24 mouse cellular contexts compared by ENCODE assay signal in genomic region chr14:19969566-19969965, GRCm38 (mm10). TPM values are rescaled to one million over a fixed set of nuclear protein-coding genes. Genes with fewer than 3 reads are reported as not detected.
DNase-seq lines count a peak whose midpoint lies in the region; ATAC-seq and TF ChIP-seq lines count a peak whose summit lies in the region.
"Had no signal": no experiment of that assay in that cellular context is flagged by ENCODE, and none has a peak within 500 bp of the region (broad histone marks: within the 10 kb centered on the region; RNA-seq: fewer than 3 reads in every experiment).

No protein-coding gene starts in this region.

- ATAC-seq in forebrain, embryonic 14.5 days: no peak
- no peak for ATAC-seq in forebrain, embryonic 12.5 days (ENCODE audit: low FRiP score)
- ATAC-seq in liver, postnatal 0 days: no peak
- no peak for ATAC-seq in liver, embryonic 11.5 days (replicated peaks; ENCODE audit: low FRiP score)
- no peak for ATAC-seq in kidney, embryonic 15.5 days (replicated peaks; ENCODE audit: low FRiP score)
- ATAC-seq: forebrain, embryonic 13.5 days; lung, postnatal 0 days had no signal

- TF ChIP-seq CTCF in liver, postnatal 0 days (IDR thresholded peaks at IDR 0.05; ENCODE audit: low read depth): no peak
- TF ChIP-seq CTCF in MEL (IDR thresholded peaks at IDR 0.05 in 2 of 3, conservative IDR thresholded peaks at IDR 0.05 in 1 of 3; ENCODE audit: control insufficient read depth in 1 of 3, insufficient read depth in 1 of 3, low read depth in 2 of 3, low read length in 3 of 3, poor library complexity in 1 of 3, severe bottlenecking in 1 of 3): no peak

- 0 out of 2 replicates have a peak overlapping the region, but pooled peaks have one; percentile 27 for H3K27ac ChIP-seq in forebrain, embryonic 14.5 days (ENCODE audit: low read depth, low read length)
- H3K27ac ChIP-seq in forebrain, embryonic 12.5 days: no peak overlapping the region
- peak overlapping the region; percentile 82; the same call in 1 of the 2 replicates for H3K27ac ChIP-seq in liver, postnatal 0 days (ENCODE audit: low read depth)
- no peak overlapping the region for H3K27ac ChIP-seq in liver, embryonic 11.5 days (ENCODE audit: low read depth, low read length)
- peak overlapping the region; percentile 9; the same call in 1 of the 2 replicates for H3K27ac ChIP-seq in MEL (ENCODE audit: control insufficient read depth, low read depth, low read length)
- peak overlapping the region; percentile 86 for H3K27ac ChIP-seq in macrophage
- no peak overlapping the region for H3K27ac ChIP-seq in kidney, embryonic 15.5 days
- H3K27ac ChIP-seq: forebrain, embryonic 13.5 days; heart, embryonic 15.5 days; kidney, postnatal 0 days had no signal

- H3K4me1 ChIP-seq in forebrain, embryonic 14.5 days (ENCODE audit: control insufficient read depth, insufficient read depth, low read length): peaks cover 42% of the 10 kb centered on the region
- H3K4me1 ChIP-seq in forebrain, embryonic 12.5 days: peaks cover 62% of the 10 kb centered on the region
- H3K4me1 ChIP-seq in liver, postnatal 0 days (ENCODE audit: insufficient read depth): peaks cover 9% of the 10 kb centered on the region
- peaks cover 12% of the 10 kb centered on the region for H3K4me1 ChIP-seq in liver, embryonic 11.5 days (replicated peaks; ENCODE audit: control insufficient read depth, insufficient read depth, low read length)
- H3K4me1 ChIP-seq in MEL (ENCODE audit: control insufficient read depth in 1 of 2, insufficient read depth in 2 of 2, low read length in 2 of 2): peaks cover 12 to 48% of the 10 kb centered on the region in 2 experiments
- peaks cover 30% of the 10 kb centered on the region for H3K4me1 ChIP-seq in kidney, embryonic 15.5 days

- no peak overlapping the region for H3K9ac ChIP-seq in forebrain, embryonic 14.5 days (ENCODE audit: low read length)
- H3K9ac ChIP-seq in forebrain, embryonic 12.5 days: no peak overlapping the region
- no peak overlapping the region for H3K9ac ChIP-seq in liver, postnatal 0 days (replicated peaks)
- H3K9ac ChIP-seq in liver, embryonic 11.5 days (ENCODE audit: low read depth, low read length): no peak overlapping the region
- H3K9ac ChIP-seq in MEL (ENCODE audit: control insufficient read depth, low read depth, low read length, poor library complexity, severe bottlenecking): no peak overlapping the region
- H3K9ac ChIP-seq in kidney, embryonic 15.5 days: no peak overlapping the region
- H3K9ac ChIP-seq: forebrain, embryonic 13.5 days; heart, embryonic 15.5 days; hindbrain, embryonic 15.5 days had no signal

- TF ChIP-seq EP300 in liver, postnatal 0 days (IDR thresholded peaks at IDR 0.05; ENCODE audit: low read depth): no peak
- no peak for TF ChIP-seq EP300 in MEL (IDR thresholded peaks at IDR 0.05; ENCODE audit: low read depth in 1 of 2, low read length in 2 of 2)

- TF ChIP-seq RAD21 in MEL (IDR thresholded peaks at IDR 0.05; ENCODE audit: low read depth, low read length): no peak

- H3K9me3 ChIP-seq in forebrain, embryonic 14.5 days (replicated peaks; ENCODE audit: control insufficient read depth, low read length): no peaks in the 10 kb centered on the region
- H3K9me3 ChIP-seq in forebrain, embryonic 12.5 days: no peaks in the 10 kb centered on the region
- no peaks in the 10 kb centered on the region for H3K9me3 ChIP-seq in liver, postnatal 0 days (ENCODE audit: low read length)
- H3K9me3 ChIP-seq in liver, embryonic 11.5 days (ENCODE audit: control insufficient read depth, low read length): no peaks in the 10 kb centered on the region
- no peaks in the 10 kb centered on the region for H3K9me3 ChIP-seq in MEL (replicated peaks; ENCODE audit: insufficient read depth, low read length)
- H3K9me3 ChIP-seq in kidney, embryonic 15.5 days (replicated peaks): no peaks in the 10 kb centered on the region
- H3K9me3 ChIP-seq: forebrain, embryonic 13.5 days; heart, embryonic 15.5 days; hindbrain, embryonic 15.5 days; limb, embryonic 10.5 days had no signal

- no peaks in the 10 kb centered on the region for H3K27me3 ChIP-seq in forebrain, embryonic 14.5 days (replicated peaks; ENCODE audit: control insufficient read depth, insufficient read depth, low read length)
- no peaks in the 10 kb centered on the region for H3K27me3 ChIP-seq in forebrain, embryonic 12.5 days
- H3K27me3 ChIP-seq in liver, postnatal 0 days (ENCODE audit: insufficient read depth, low read length): no peaks in the 10 kb centered on the region
- H3K27me3 ChIP-seq in liver, embryonic 11.5 days (replicated peaks; ENCODE audit: control insufficient read depth, insufficient read depth, low read length): no peaks in the 10 kb centered on the region
- no peaks in the 10 kb centered on the region for H3K27me3 ChIP-seq in MEL (ENCODE audit: control insufficient read depth in 1 of 2, insufficient read depth in 2 of 2, low read length in 2 of 2)
- no peaks in the 10 kb centered on the region for H3K27me3 ChIP-seq in kidney, embryonic 15.5 days
- H3K27me3 ChIP-seq: forebrain, embryonic 13.5 days; heart, embryonic 15.5 days; hindbrain, embryonic 15.5 days had no signal

- WGBS in forebrain, embryonic 14.5 days: 93% methylated on average over 1 of the region's 1 CpGs
- WGBS in forebrain, embryonic 12.5 days: 93% methylated on average over 1 of the region's 1 CpGs
- 54% methylated on average over 1 of the region's 1 CpGs for WGBS in liver, postnatal 0 days (ENCODE audit: insufficient replicate concordance)
- 62% methylated on average over 1 of the region's 1 CpGs for WGBS in liver, embryonic 11.5 days
- WGBS in macrophage (ENCODE audit: missing documents): no CpG with 5 or more reads among the region's 1 CpGs
- WGBS in kidney, embryonic 15.5 days: 75% methylated on average over 1 of the region's 1 CpGs

- no peak overlapping the region for H3K4me3 ChIP-seq in forebrain, embryonic 14.5 days (ENCODE audit: low read depth, low read length)
- no peak overlapping the region for H3K4me3 ChIP-seq in forebrain, embryonic 12.5 days (replicated peaks)
- H3K4me3 ChIP-seq in liver, postnatal 0 days (ENCODE audit: low read depth, low read length): no peak overlapping the region
- no peak overlapping the region for H3K4me3 ChIP-seq in liver, embryonic 11.5 days (ENCODE audit: low read depth, low read length)
- H3K4me3 ChIP-seq in MEL (ENCODE audit: control insufficient read depth in 1 of 2, insufficient read depth in 1 of 2, low read depth in 2 of 2, low read length in 2 of 2) (no peak overlapping the region), macrophage (ENCODE audit: inconsistent target) (no peak overlapping the region)
- no peak overlapping the region for H3K4me3 ChIP-seq in kidney, embryonic 15.5 days (replicated peaks)
- H3K4me3 ChIP-seq: forebrain, embryonic 13.5 days; heart, embryonic 15.5 days; hindbrain, embryonic 15.5 days; limb, embryonic 10.5 days had no signal

- 0 out of 2 replicates have a peak, but pooled peaks cover 3% of the 10 kb centered on the region for H3K36me3 ChIP-seq in forebrain, embryonic 14.5 days (ENCODE audit: control insufficient read depth, insufficient read depth, low read length)
- no peaks in the 10 kb centered on the region; the same call in 1 of the 2 replicates for H3K36me3 ChIP-seq in forebrain, embryonic 12.5 days (replicated peaks)
- H3K36me3 ChIP-seq in liver, postnatal 0 days (replicated peaks; ENCODE audit: insufficient read depth, low read length): no peaks in the 10 kb centered on the region
- H3K36me3 ChIP-seq in liver, embryonic 11.5 days (ENCODE audit: control insufficient read depth, insufficient read depth, low read length): no peaks in the 10 kb centered on the region
- peaks cover 0 to 35% of the 10 kb centered on the region in 2 experiments; a peak in 2 of 4 replicates for H3K36me3 ChIP-seq in MEL (ENCODE audit: control insufficient read depth in 1 of 2, insufficient read depth in 2 of 2, low read length in 2 of 2)
- H3K36me3 ChIP-seq in macrophage (ENCODE audit: inconsistent target): no peaks in the 10 kb centered on the region
- no peaks in the 10 kb centered on the region for H3K36me3 ChIP-seq in kidney, embryonic 15.5 days
- H3K36me3 ChIP-seq: heart, embryonic 15.5 days had no signal

- no peak for TF ChIP-seq POLR2A in MEL (IDR thresholded peaks at IDR 0.05; ENCODE audit: control insufficient read depth in 1 of 2, insufficient read depth in 1 of 2, low read depth in 1 of 2, low read length in 2 of 2, poor library complexity in 1 of 2)

- DNase-seq in forebrain, embryonic 14.5 days (ENCODE audit: low spot score): no peak
- no peak for DNase-seq in liver, postnatal 0 days
- no peak for DNase-seq in liver, embryonic 11.5 days (ENCODE audit: low spot score)
- no peak for DNase-seq in MEL (ENCODE audit: low read depth, low spot score)
- no peak for DNase-seq in kidney, adult 8-10 months
- DNase-seq: adrenal gland, postnatal 14 days; cerebellum, adult 8-10 months; gastrocnemius, postnatal 36 days; heart, postnatal 36 days; kidney, adult 11 months; liver; retina, postnatal 1 day; right cerebral cortex, postnatal 25 days; spleen, adult 18-20 months had no signal

- H3K79me2 ChIP-seq in MEL (ENCODE audit: control insufficient read depth, insufficient read depth, low read length, poor library complexity) (peaks cover 1% of the 10 kb centered on the region; the same call in 1 of the 2 replicates), macrophage (ENCODE audit: inconsistent target) (peaks cover 100% of the 10 kb centered on the region)

- H3K4me2 ChIP-seq in forebrain, embryonic 14.5 days (ENCODE audit: low read length): no peak overlapping the region
- no peak overlapping the region for H3K4me2 ChIP-seq in forebrain, embryonic 12.5 days
- H3K4me2 ChIP-seq in liver, postnatal 0 days (ENCODE audit: low read depth, low read length): 0 out of 2 replicates have a peak overlapping the region, but pooled peaks have one; percentile 57
- H3K4me2 ChIP-seq in liver, embryonic 11.5 days: no peak overlapping the region
- H3K4me2 ChIP-seq in kidney, embryonic 15.5 days: no peak overlapping the region
- H3K4me2 ChIP-seq: forebrain, embryonic 13.5 days; heart, embryonic 15.5 days; hindbrain, embryonic 15.5 days; midbrain, embryonic 11.5 days had no signal

RNA-seq across cellular contexts. Expression of gene Gng2, which starts 7.9 kb away (rescaled TPM):
- polyA plus RNA-seq in forebrain, embryonic 14.5 days (2014; fragmentation: Nextera tagmentation; extraction: Ambion mirVana): 423 and 429 TPM in 2 replicates
- 187 and 202 TPM in 2 replicates for polyA plus RNA-seq in forebrain, embryonic 12.5 days (2016; fragmentation: Nextera tagmentation; extraction: Ambion mirVana)
- 6.2 and 8.3 TPM in 2 replicates for polyA plus RNA-seq in liver, postnatal 0 days (2015; fragmentation: Nextera tagmentation; extraction: Ambion mirVana)
- 23.7 and 32.7 TPM in 2 replicates for polyA plus RNA-seq in liver, embryonic 11.5 days (2014; fragmentation: Nextera tagmentation; extraction: Ambion mirVana)
- 3.3 and 8.9 TPM in 2 replicates for total RNA-seq in MEL (2012; rRNA removed)
- 10 to 100 TPM in 1 of 2 experiments, not detected in 1; 17.2 TPM for polyA plus RNA-seq in MEL (2012; ENCODE audit: insufficient read depth in 1 of 2, insufficient read length in 2 of 2, low read depth in 1 of 2, low replicate concordance in 2 of 2, missing spikeins in 1 of 2)
- total RNA-seq in macrophage (2018; cell fraction: chromatin; rRNA removed): 10 to 100 TPM in 19 of 26 experiments, 1 to 10 TPM in 7; 4.2 to 66.1 (median 29.6) TPM
- total RNA-seq in macrophage (2018; cell fraction: cytosol; rRNA removed): 100 to 1,000 TPM; 131 to 281 (median 162) TPM
- 100 to 1,000 TPM in 2 of 26 experiments, 10 to 100 TPM in 24; 21.1 to 122 (median 61.1) TPM for total RNA-seq in macrophage (2018; cell fraction: nucleus; rRNA removed)
- 134 to 216 TPM (median 195 TPM) in 3 replicates for polyA plus RNA-seq in macrophage (2018)
- 51.1 and 56.5 TPM in 2 replicates for polyA plus RNA-seq in kidney, embryonic 15.5 days (2015; fragmentation: Nextera tagmentation; extraction: Ambion mirVana)

Comparison
In these comparisons a context has a peak if more than half of its experiments do, and no peak if none do; other contexts are left out.
1. H3K27ac ChIP-seq: peak in forebrain, embryonic 14.5 days (single experiment), liver, postnatal 0 days (single experiment), MEL (single experiment) and macrophage (single experiment); none in forebrain, embryonic 12.5 days (single experiment), liver, embryonic 11.5 days (single experiment) and kidney, embryonic 15.5 days (single experiment).